Mouse (Mus musculus) ES-E14 (cell line): ENCODE results near the gene Tle4. TPM values are rescaled to one million over a fixed set of nuclear protein-coding genes. Genes with fewer than 3 reads are reported as not detected.

Experiments used
- DNase-seq: peaks from one replicate; pipeline ENCODE4 v3.0.0-alpha.2; 2013; ENCODE audit warnings: low read depth, low spot score
- H3K27ac ChIP-seq: 2 replicates; pipeline ENCODE4 v1.5.1; 2012; ENCODE audit warnings: low read depth, mild to moderate bottlenecking, low read length, moderate library complexity, mixed read lengths; ENCODE audit not compliant: poor library complexity, insufficient read depth, severe bottlenecking
- H3K36me3 ChIP-seq: 2 replicates; pipeline ENCODE4 v1.6.1; 2012; ENCODE audit warnings: mild to moderate bottlenecking, low read length, moderate library complexity, mixed read lengths; ENCODE audit not compliant: control insufficient read depth, poor library complexity, insufficient read depth, severe bottlenecking
- H3K4me1 ChIP-seq, 2 experiments: fragments of 150-350 bp in 1 of 2; sonication (generic) in 1 of 2; 2 replicates each; pipeline ENCODE4 v1.6.1; 2012; ENCODE audit warnings: low read length in 2 of 2, mild to moderate bottlenecking in 1 of 2, mixed read lengths in 1 of 2; ENCODE audit not compliant: control insufficient read depth in 2 of 2, insufficient read depth in 2 of 2, poor library complexity in 1 of 2
- H3K4me3 ChIP-seq, 2 experiments: fragments of 150-350 bp in 1 of 2; sonication (generic) in 1 of 2; 2 replicates each; pipeline ENCODE4 v1.5.1; 2012; ENCODE audit warnings: low read length in 2 of 2, low read depth in 1 of 2, mild to moderate bottlenecking in 1 of 2, mixed read lengths in 1 of 2; ENCODE audit not compliant: insufficient read depth in 1 of 2, poor library complexity in 1 of 2, severe bottlenecking in 1 of 2
- H3K9ac ChIP-seq: 2 replicates; pipeline ENCODE4 v1.6.1; 2012; ENCODE audit warnings: low read depth, mild to moderate bottlenecking, low read length, mixed read lengths; ENCODE audit not compliant: poor library complexity, insufficient read depth, severe bottlenecking
- H3K9me3 ChIP-seq: fragments of 150-350 bp; sonication (generic); 2 replicates; pipeline ENCODE4 v1.6.1; 2012; ENCODE audit warnings: low read depth, mild to moderate bottlenecking, low read length; ENCODE audit not compliant: control insufficient read depth, insufficient read depth
- CHD2 ChIP-seq: IDR thresholded peaks from 2 replicates; pipeline ENCODE4 v1.6.1; 2014; ENCODE audit warnings: mild to moderate bottlenecking, low read depth, low read length, inconsistent platforms
- HCFC1 ChIP-seq: IDR thresholded peaks from 2 replicates; pipeline ENCODE4 v1.6.1; 2012; ENCODE audit warnings: low read length, inconsistent platforms, borderline replicate concordance; ENCODE audit not compliant: insufficient read depth
- MAFK ChIP-seq: IDR thresholded peaks from 2 replicates; pipeline ENCODE4 v1.6.1; 2014; ENCODE audit warnings: mild to moderate bottlenecking, low read depth, low read length, inconsistent platforms; ENCODE audit not compliant: insufficient read depth
- ZC3H11A ChIP-seq: IDR thresholded peaks from 2 replicates; pipeline ENCODE4 v1.6.1; 2012; ENCODE audit warnings: low read depth, mild to moderate bottlenecking, inconsistent platforms, low read length, borderline replicate concordance
- ZNF384 ChIP-seq: IDR thresholded peaks from 2 replicates; pipeline ENCODE4 v1.6.1; 2012; ENCODE audit warnings: low read depth, low read length, inconsistent platforms
- in situ Hi-C, 2 experiments: fragments of 600-800 bp; cut with MboI; formaldehyde crosslinking; loops; one replicate each; pipeline ENCODE4 v1.15.1; 2025; ENCODE audit warnings: low sequenced_read_pairs in 2 of 2, inconsistent platforms in 1 of 2; ENCODE audit not compliant: unreplicated experiment in 2 of 2
- total RNA-seq: library from RNA; depleted of rRNA; stranded (reverse); fragments of 300-350 nt; gene quantifications from 2 replicates; pipeline ENCODE4 v1.2.3, GENCODE M21; 2012

The Tle4 gene
- total RNA-seq, 1 experiment: 45.7 TPM

- in situ Hi-C loops: no loop called here
- Histone ChIP-seq H3K27ac (no peak overlapping the region; the same call in 1 of the 2 replicates), H3K9me3 (no peaks in the 10 kb centered on the region), H3K9ac (no peak overlapping the region), H3K4me1 (peaks cover 0 to 2% of the 10 kb centered on the region in 2 experiments; a peak in 1 of 4 replicates), H3K4me3 (no peak overlapping the region), H3K36me3 (peaks cover 2% of the 10 kb centered on the region; the same call in 1 of the 2 replicates)
- TF ChIP-seq ZNF384: no peak
- TF ChIP-seq HCFC1: no peak
- TF ChIP-seq CHD2: no peak
- no peak for TF ChIP-seq MAFK
- TF ChIP-seq ZC3H11A: no peak
- DNase-seq: no peak
Observed at GRCm38 (mm10) chr19:14499835-14500425, 97.9 kb downstream of the Tle4 start.

DNA sequence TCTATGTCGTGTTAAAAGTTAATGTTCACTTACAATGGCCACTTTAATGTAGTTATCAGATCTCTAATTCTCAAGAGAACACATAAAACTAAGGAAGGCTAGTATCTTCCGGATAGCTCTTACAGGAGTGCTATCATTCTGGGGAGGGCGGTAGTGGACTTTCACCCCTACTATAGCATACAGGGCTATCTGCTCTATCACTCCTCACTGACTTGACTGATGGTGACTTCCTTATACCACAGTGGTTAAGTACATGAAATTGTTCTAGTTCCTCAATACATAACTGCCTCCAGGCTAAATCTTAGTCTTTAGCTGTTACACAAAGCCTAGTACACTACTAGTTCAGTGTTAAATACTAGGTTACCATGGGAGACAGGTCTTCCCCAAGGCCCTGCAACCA, 104.8 kb downstream of the Tle4 start:
- Histone ChIP-seq H3K9me3 (no peaks in the 10 kb centered on the region), H3K36me3 (no peaks in the 10 kb centered on the region; the same call in 1 of the 2 replicates), H3K4me3 (no peak overlapping the region), H3K27ac (no peak overlapping the region), H3K9ac (no peak overlapping the region), H3K4me1 (no peaks in the 10 kb centered on the region)
- in situ Hi-C loops: no loop called here
- no peak for TF ChIP-seq ZC3H11A
- no peak for TF ChIP-seq CHD2
- TF ChIP-seq ZNF384: no peak
- no peak for TF ChIP-seq MAFK
- no peak for TF ChIP-seq HCFC1
- no peak for DNase-seq

DNA sequence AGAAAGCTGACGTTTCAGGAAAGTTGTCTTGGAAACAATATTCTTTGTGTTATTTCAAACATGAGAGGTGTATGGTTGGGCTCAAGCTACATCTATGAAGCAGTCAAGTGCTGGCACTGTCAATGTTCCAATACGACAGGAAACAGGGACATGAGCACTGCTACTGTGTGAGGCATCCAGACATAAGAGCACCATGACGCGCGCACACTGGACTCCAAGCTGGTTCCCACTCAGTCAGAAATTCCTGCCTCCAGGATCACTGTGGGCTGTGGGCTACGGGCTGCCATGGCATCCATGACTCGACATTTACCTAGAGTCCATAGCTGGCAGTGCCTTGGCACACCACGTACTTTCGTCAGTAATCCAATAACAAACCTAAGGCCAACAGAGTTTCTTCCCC, 110.7 kb downstream of the Tle4 start:
- Histone ChIP-seq H3K9me3 (no peaks in the 10 kb centered on the region), H3K27ac (no peak overlapping the region), H3K9ac (no peak overlapping the region), H3K36me3 (peaks cover 7% of the 10 kb centered on the region; the same call in 1 of the 2 replicates), H3K4me1 (peaks cover 0 to 6% of the 10 kb centered on the region in 2 experiments; a peak in 1 of 4 replicates), H3K4me3 (no peak overlapping the region)
- in situ Hi-C loops: no loop called here
- no peak for DNase-seq
- TF ChIP-seq MAFK (no peak), ZNF384 (no peak), ZC3H11A (no peak), CHD2 (no peak), HCFC1 (no peak)

DNA sequence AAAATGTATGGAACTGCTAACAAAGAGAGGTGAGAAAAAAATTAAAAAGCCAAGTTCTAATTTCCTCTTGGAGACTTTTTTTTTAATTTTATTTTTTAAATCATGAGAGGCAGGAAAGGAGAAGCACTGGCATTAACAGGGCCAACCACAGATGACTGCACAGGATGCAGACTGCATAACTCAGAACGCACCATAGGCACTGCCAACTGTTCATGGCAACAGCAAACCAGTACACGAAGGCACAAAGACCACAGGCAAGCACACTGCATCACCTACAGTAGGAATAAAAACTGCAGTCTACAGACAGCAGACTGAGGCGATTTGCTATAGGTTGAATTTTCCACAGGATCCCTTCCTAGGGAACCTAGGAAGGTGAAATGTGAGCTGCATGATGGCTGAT, 112.7 kb downstream of the Tle4 start:
- H3K4me1 ChIP-seq: peaks cover 0 to 6% of the 10 kb centered on the region in 2 experiments; a peak in 1 of 4 replicates
- in situ Hi-C loops: no loop called here

More for the DNA sequence above, 112.7 kb downstream of the Tle4 start:
- Histone ChIP-seq H3K27ac (no peak overlapping the region), H3K4me3 (no peak overlapping the region), H3K36me3 (peaks cover 13% of the 10 kb centered on the region), H3K9me3 (no peaks in the 10 kb centered on the region), H3K9ac (no peak overlapping the region)
- TF ChIP-seq MAFK (no peak), CHD2 (no peak), ZNF384 (no peak), HCFC1 (no peak), ZC3H11A (no peak)
- DNase-seq: no peak
